Mouse (Mus musculus) layer of hippocampus, adult 2 months (tissue): ENCODE measurements around the gene Sowahc. TPM values are rescaled to one million over a fixed set of nuclear protein-coding genes. Genes with fewer than 3 reads are reported as not detected.

Experiments
- DNase-seq, 2 experiments: peaks; one replicate each; pipeline ENCODE4 v3.0.0; 2022; ENCODE audit warnings: low spot score in 2 of 2
- H3K27ac ChIP-seq: fragments of 200-600 bp; 2 replicates; pipeline ENCODE4 v1.8.1; 2022
- H3K4me3 ChIP-seq: fragments of 200-600 bp; 2 replicates; pipeline ENCODE4 v1.8.1; 2022; ENCODE audit warnings: mild to moderate bottlenecking
- CTCF ChIP-seq: fragments of 200-600 bp; conservative IDR thresholded peaks from 2 replicates; pipeline ENCODE4 v1.8.1; 2022; ENCODE audit warnings: antibody characterized with exemption, mild to moderate bottlenecking, moderate library complexity
- total RNA-seq, 2 experiments: library from RNA; stranded (reverse); gene quantifications; 2 replicates each; pipeline ENCODE4 v1.2.3; 2021

Gene Sowahc
- total RNA-seq, 2 experiments from 2014 or later: 6.6 to 7.4 TPM

GRCm38 (mm10) chr10:59229205-59229820 is 7.6 kb downstream of the Sowahc start:
- DNase-seq: no peak
- Histone ChIP-seq H3K27ac (no peak overlapping the region), H3K4me3 (no peak overlapping the region)
- no peak for TF ChIP-seq CTCF

- no peak for DNase-seq
- H3K27ac ChIP-seq: no peak overlapping the region
- TF ChIP-seq CTCF: no peak
- H3K4me3 ChIP-seq: no peak overlapping the region
Observed at GRCm38 (mm10) chr10:59235227-59235626, 13.5 kb downstream of the Sowahc start.

- no peak for DNase-seq
- Histone ChIP-seq H3K4me3 (no peak overlapping the region), H3K27ac (no peak overlapping the region)
- no peak for TF ChIP-seq CTCF
Observed at GRCm38 (mm10) chr10:59235847-59236246, 14.1 kb downstream of the Sowahc start.

- no peak for TF ChIP-seq CTCF
- Histone ChIP-seq H3K4me3 (no peak overlapping the region), H3K27ac (no peak overlapping the region)
- no peak for DNase-seq
Observed at GRCm38 (mm10) chr10:59236486-59236885, 14.7 kb downstream of the Sowahc start.

- DNase-seq: no peak
- Histone ChIP-seq H3K4me3 (no peak overlapping the region), H3K27ac (no peak overlapping the region)
- no peak for TF ChIP-seq CTCF
Observed at GRCm38 (mm10) chr10:59237757-59238156, 16.0 kb downstream of the Sowahc start.

GRCm38 (mm10) chr10:59241141-59241541 is 19.4 kb downstream of the Sowahc start:
- Histone ChIP-seq H3K4me3 (no peak overlapping the region), H3K27ac (no peak overlapping the region)
- no peak for DNase-seq
- peak; percentile 22; the same call in 1 of the 2 replicates for TF ChIP-seq CTCF

GRCm38 (mm10) chr10:59249531-59249930 is 27.8 kb downstream of the Sowahc start:
- no peak for TF ChIP-seq CTCF
- DNase-seq: no peak
- H3K4me3 ChIP-seq: no peak overlapping the region
- no peak overlapping the region for H3K27ac ChIP-seq

- no peak for TF ChIP-seq CTCF
- Histone ChIP-seq H3K4me3 (no peak overlapping the region), H3K27ac (no peak overlapping the region)
- DNase-seq: no peak
Observed at GRCm38 (mm10) chr10:59250679-59251078, 28.9 kb downstream of the Sowahc start.

GRCm38 (mm10) chr10:59251980-59252379 is 30.2 kb downstream of the Sowahc start:
- TF ChIP-seq CTCF: no peak
- no peak for DNase-seq
- Histone ChIP-seq H3K27ac (no peak overlapping the region), H3K4me3 (no peak overlapping the region)

GRCm38 (mm10) chr10:59252396-59252795 is 30.6 kb downstream of the Sowahc start:
- TF ChIP-seq CTCF: no peak

GRCm38 (mm10) chr10:59253541-59254079 is 31.9 kb downstream of the Sowahc start:
- H3K27ac ChIP-seq: no peak overlapping the region
- no peak for TF ChIP-seq CTCF
- DNase-seq: no peak
- no peak overlapping the region for H3K4me3 ChIP-seq

More at GRCm38 (mm10) chr10:59252396-59252795, 30.6 kb downstream of the Sowahc start:
- Histone ChIP-seq H3K4me3 (no peak overlapping the region), H3K27ac (no peak overlapping the region)
- DNase-seq: no peak

- DNase-seq: no peak
- no peak for TF ChIP-seq CTCF
- H3K27ac ChIP-seq: no peak overlapping the region
- H3K4me3 ChIP-seq: no peak overlapping the region
Observed at GRCm38 (mm10) chr10:59256533-59256932, 34.8 kb downstream of the Sowahc start.

GRCm38 (mm10) chr10:59259572-59259971 is 37.8 kb downstream of the Sowahc start:
- TF ChIP-seq CTCF: no peak
- peak; percentile 19 to 51 for DNase-seq
- peak overlapping the region; percentile 9; the same call in 1 of the 2 replicates for H3K4me3 ChIP-seq
- peak overlapping the region; percentile 24; the same call in 1 of the 2 replicates for H3K27ac ChIP-seq

GRCm38 (mm10) chr10:59261603-59262002 is 39.9 kb downstream of the Sowahc start:
- H3K27ac ChIP-seq: no peak overlapping the region
- H3K4me3 ChIP-seq: no peak overlapping the region
- TF ChIP-seq CTCF: no peak
- no peak for DNase-seq
